Mouse (Mus musculus) forebrain, postnatal 0 days (tissue): Measurements from ENCODE around the gene Smad6. TPM values are rescaled to one million over a fixed set of nuclear protein-coding genes. Genes with fewer than 3 reads are reported as not detected.
A peak's percentile ranks its signal among the peaks of the same experiment; 100 is the strongest.

Experiments
- ATAC-seq: fragments of 200-750 bp; cut with Nextera tagmentation; 2 replicates; pipeline ENCODE4 v1.8.0; 2017; ENCODE audit warnings: mild to moderate bottlenecking, moderate library complexity
- DNase-seq: peaks from one replicate; pipeline ENCODE4 v3.0.0-alpha.2; 2015
- H3K27ac ChIP-seq: fragments of 300-500 bp; sonication (generic); 2 replicates; pipeline ENCODE4 v1.5.1; 2014; ENCODE audit warnings: low read depth, mild to moderate bottlenecking, antibody characterized with exemption, low read length, moderate library complexity, mixed read lengths
- H3K27me3 ChIP-seq: fragments of 300-500 bp; sonication (generic); 2 replicates; pipeline ENCODE4 v1.6.1; 2014; ENCODE audit warnings: mild to moderate bottlenecking, low read length, mixed read lengths; ENCODE audit not compliant: insufficient read depth
- H3K36me3 ChIP-seq: fragments of 300-500 bp; sonication (generic); 2 replicates; pipeline ENCODE4 v1.6.1; 2014; ENCODE audit warnings: mild to moderate bottlenecking, moderate library complexity; ENCODE audit not compliant: insufficient read depth
- H3K4me1 ChIP-seq: fragments of 300-500 bp; sonication (generic); 2 replicates; pipeline ENCODE4 v1.6.1; 2014; ENCODE audit warnings: antibody characterized with exemption; ENCODE audit not compliant: insufficient read depth
- H3K4me2 ChIP-seq: fragments of 300-500 bp; sonication (generic); 2 replicates; pipeline ENCODE4 v1.6.1; 2014; ENCODE audit warnings: low read depth, mild to moderate bottlenecking, moderate library complexity
- H3K4me3 ChIP-seq: fragments of 300-500 bp; sonication (generic); 2 replicates; pipeline ENCODE4 v1.5.1; 2014; ENCODE audit warnings: low read depth, low read length, mixed read lengths
- H3K9ac ChIP-seq: fragments of 300-500 bp; sonication (generic); 2 replicates; pipeline ENCODE4 v1.6.1; 2014; ENCODE audit warnings: mild to moderate bottlenecking
- H3K9me3 ChIP-seq: fragments of 300-500 bp; sonication (generic); 2 replicates; pipeline ENCODE4 v1.6.1; 2016; ENCODE audit warnings: low read length
- CTCF ChIP-seq: sonication (generic); IDR thresholded peaks from 2 replicates; pipeline ENCODE4 v1.5.1; 2016; ENCODE audit warnings: antibody characterized with exemption, control low read depth, low read depth
- WGBS: fragments of 180-500 bp; shearing (Covaris S2); extraction: QIAGEN DNeasy Blood & Tissue Kit; methylation state at CpG from one replicate; pipeline ENCODE4 v1.1.7; 2014; 5-methylcytosine and 5-hydroxymethylcytosine counted together
- polyA plus RNA-seq: library from polyadenylated mRNA; unstranded; fragments of >200 nt; fragmentation: Nextera tagmentation; extraction: Ambion mirVana; gene quantifications from 2 replicates; pipeline ENCODE4 v1.2.1, GENCODE M21; 2015
- total RNA-seq: library from RNA; depleted of rRNA; stranded (reverse); fragments of >200 nt; gene quantifications from 2 replicates; pipeline ENCODE4 v1.2.3, GENCODE M21; 2014; rRNA removed

Gene Smad6
- total RNA-seq (4.5 and 7.5 TPM in 2 replicates), polyA plus RNA-seq (1.4 and 1.5 TPM in 2 replicates)

GRCm38 (mm10) chr9:64021853-64022561 lies at the start of gene Smad6:
Gene Smad6, minus strand, starts transcription at chr9:64022059.
- WGBS = under 1% methylated on average over 59 of the region's 60 CpGs
- no peak for TF ChIP-seq CTCF
- peaks cover 37% of the 10 kb centered on the region for H3K27me3 ChIP-seq
- ATAC-seq = peak; percentile 80
- no peaks in the 10 kb centered on the region for H3K9me3 ChIP-seq
- peak within 1 kb of the TSS; percentile 45 for H3K4me3 ChIP-seq
- peak; percentile 84 for DNase-seq
- H3K4me1 ChIP-seq = peaks cover 17% of the 10 kb centered on the region
- peak within 1 kb of the TSS; percentile 45; the same call in 1 of the 2 replicates for H3K27ac ChIP-seq
- H3K36me3 ChIP-seq = no peaks in the 10 kb centered on the region
- peak within 1 kb of the TSS; percentile 74 for H3K4me2 ChIP-seq
- peak within 1 kb of the TSS; percentile 51 for H3K9ac ChIP-seq

DNA sequence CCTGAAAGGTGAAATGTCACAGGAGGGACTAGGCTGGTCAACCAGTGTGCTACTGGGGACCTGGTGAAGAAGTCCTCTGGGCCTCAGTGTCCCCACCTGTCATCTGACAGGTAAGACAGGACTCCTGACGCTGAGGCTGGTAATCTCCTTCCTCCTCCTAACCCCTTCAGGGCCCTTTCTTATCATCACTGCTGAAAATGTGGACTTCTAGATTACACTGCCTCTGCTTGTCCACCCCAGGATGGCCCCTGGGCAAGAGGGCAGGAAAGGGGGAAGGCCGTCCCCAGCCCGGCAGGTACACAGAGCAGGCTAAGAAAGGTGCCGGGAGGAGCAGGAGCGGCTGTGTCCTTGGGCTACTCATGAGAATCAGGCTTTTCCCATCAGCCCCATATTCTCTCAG lies 48.8 kb upstream of the Smad6 start:
- no peaks in the 10 kb centered on the region for H3K36me3 ChIP-seq
- H3K9ac ChIP-seq = no peak overlapping the region
- TF ChIP-seq CTCF = no peak
- no peak for ATAC-seq
- H3K27ac ChIP-seq = no peak overlapping the region
- 95% methylated on average over 5 of the region's 5 CpGs for WGBS
- no peak overlapping the region for H3K4me2 ChIP-seq
- DNase-seq = no peak
- no peaks in the 10 kb centered on the region for H3K9me3 ChIP-seq
- H3K27me3 ChIP-seq = no peaks in the 10 kb centered on the region
- H3K4me3 ChIP-seq = no peak overlapping the region
- 0 out of 2 replicates have a peak, but pooled peaks cover 2% of the 10 kb centered on the region for H3K4me1 ChIP-seq

GRCm38 (mm10) chr9:64069131-64069530 lies 47.3 kb upstream of the Smad6 start:
- DNase-seq = no peak
- ATAC-seq = no peak
- no peaks in the 10 kb centered on the region for H3K27me3 ChIP-seq
- no peak overlapping the region for H3K4me2 ChIP-seq
- H3K4me3 ChIP-seq = no peak overlapping the region
- H3K9me3 ChIP-seq = no peaks in the 10 kb centered on the region
- WGBS = 90% methylated on average over 5 of the region's 5 CpGs
- H3K27ac ChIP-seq = no peak overlapping the region
- H3K36me3 ChIP-seq = no peaks in the 10 kb centered on the region
- H3K9ac ChIP-seq = no peak overlapping the region
- TF ChIP-seq CTCF = no peak
- H3K4me1 ChIP-seq = 0 out of 2 replicates have a peak, but pooled peaks cover 2% of the 10 kb centered on the region

- H3K4me2 ChIP-seq = no peak overlapping the region
- TF ChIP-seq CTCF = no peak
- H3K36me3 ChIP-seq = no peaks in the 10 kb centered on the region
- H3K4me3 ChIP-seq = no peak overlapping the region
- H3K9me3 ChIP-seq = no peaks in the 10 kb centered on the region
- H3K27ac ChIP-seq = no peak overlapping the region
- no peak for DNase-seq
- H3K4me1 ChIP-seq = 0 out of 2 replicates have a peak, but pooled peaks cover 2% of the 10 kb centered on the region
- H3K9ac ChIP-seq = no peak overlapping the region
- no peaks in the 10 kb centered on the region for H3K27me3 ChIP-seq
- no peak for ATAC-seq
- 88% methylated on average over 1 of the region's 1 CpGs for WGBS
These were observed 46.7 kb upstream of the Smad6 start for GRCm38 (mm10) chr9:64068571-64068970.

DNA sequence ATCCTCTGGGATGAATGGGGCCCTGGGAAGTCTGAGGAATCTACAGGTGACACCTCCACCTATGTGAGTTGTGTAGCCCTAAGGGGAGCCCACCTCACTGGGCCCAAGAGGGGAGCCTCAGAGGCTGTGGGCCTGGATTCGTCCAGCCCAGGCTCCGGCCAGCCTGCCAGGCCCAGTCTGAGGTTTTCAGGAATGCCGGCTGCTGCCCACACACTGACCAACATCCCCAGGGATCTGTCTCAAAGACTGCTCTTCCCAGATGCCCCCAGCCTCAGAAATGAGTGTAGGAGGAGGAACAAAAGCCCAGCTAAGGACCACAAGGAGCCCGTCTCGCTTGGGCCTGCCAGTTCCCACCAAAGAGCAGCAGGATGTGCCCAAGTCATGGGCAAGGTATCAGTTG lies 45.9 kb upstream of the Smad6 start:
- TF ChIP-seq CTCF = no peak
- DNase-seq (no peak), ATAC-seq (no peak)
- no peak overlapping the region for H3K4me2 ChIP-seq
- H3K27ac ChIP-seq = no peak overlapping the region
- no peaks in the 10 kb centered on the region for H3K9me3 ChIP-seq
- no peak overlapping the region for H3K4me3 ChIP-seq
- H3K36me3 ChIP-seq = no peaks in the 10 kb centered on the region
- H3K27me3 ChIP-seq = no peaks in the 10 kb centered on the region
- no peak overlapping the region for H3K9ac ChIP-seq
- WGBS = 86% methylated on average over 5 of the region's 5 CpGs
- 0 out of 2 replicates have a peak, but pooled peaks cover 2% of the 10 kb centered on the region for H3K4me1 ChIP-seq

GRCm38 (mm10) chr9:64060033-64060539 lies 38.2 kb upstream of the Smad6 start:
- H3K9me3 ChIP-seq = no peaks in the 10 kb centered on the region
- WGBS = 5% methylated on average over 30 of the region's 30 CpGs

More at GRCm38 (mm10) chr9:64060033-64060539, 38.2 kb upstream of the Smad6 start:
- peaks cover 6% of the 10 kb centered on the region; the same call in 1 of the 2 replicates for H3K27me3 ChIP-seq
- no peak for TF ChIP-seq CTCF
- ATAC-seq (no peak), DNase-seq (peak; percentile 11)
- no peak overlapping the region for H3K4me3 ChIP-seq
- no peaks in the 10 kb centered on the region for H3K36me3 ChIP-seq
- 0 out of 2 replicates have a peak overlapping the region, but pooled peaks have one; percentile 18 for H3K9ac ChIP-seq
- no peak overlapping the region for H3K27ac ChIP-seq
- H3K4me2 ChIP-seq = peak overlapping the region; percentile 32; the same call in 1 of the 2 replicates
- peaks cover 9% of the 10 kb centered on the region; the same call in 1 of the 2 replicates for H3K4me1 ChIP-seq
